Mouse (Mus musculus) ZHBTc4 (cell line): ENCODE measurements around the gene 4930402H24Rik.

Source experiments
- DNase-seq: peaks from one replicate; pipeline ENCODE4 v3.0.0-alpha.2; 2011; ENCODE audit warnings: low read depth, low spot score

The 4930402H24Rik gene

GRCm38 (mm10) chr2:130731855-130732254 lies 174.4 kb downstream of the 4930402H24Rik start:
- DNase-seq = no peak

- no peak for DNase-seq
These were observed 175.5 kb downstream of the 4930402H24Rik start for GRCm38 (mm10) chr2:130730746-130731145.

- DNase-seq = no peak
These were observed 177.2 kb downstream of the 4930402H24Rik start for GRCm38 (mm10) chr2:130728906-130729585.

GRCm38 (mm10) chr2:130727752-130728151 lies 178.5 kb downstream of the 4930402H24Rik start:
- no peak for DNase-seq

- DNase-seq = no peak
These were observed 181.8 kb downstream of the 4930402H24Rik start for GRCm38 (mm10) chr2:130724369-130724768.

GRCm38 (mm10) chr2:130717951-130718350 lies 188.3 kb downstream of the 4930402H24Rik start:
- no peak for DNase-seq

- no peak for DNase-seq
These were observed 199.1 kb downstream of the 4930402H24Rik start for GRCm38 (mm10) chr2:130707057-130707456.

- DNase-seq = no peak
These were observed 199.6 kb downstream of the 4930402H24Rik start for GRCm38 (mm10) chr2:130706602-130707001.

- DNase-seq = peak; percentile 34
These were observed 201.0 kb downstream of the 4930402H24Rik start for GRCm38 (mm10) chr2:130705178-130705577.

GRCm38 (mm10) chr2:130704040-130705001 lies 201.9 kb downstream of the 4930402H24Rik start:
- DNase-seq = peak; percentile 26

- no peak for DNase-seq
These were observed 208.4 kb downstream of the 4930402H24Rik start for GRCm38 (mm10) chr2:130697821-130698266.

GRCm38 (mm10) chr2:130697153-130697810 lies 208.9 kb downstream of the 4930402H24Rik start, which contains the start of gene Slc4a11:
Gene Slc4a11, minus strand, starts transcription at chr2:130697519.
- DNase-seq = peak; percentile 96

GRCm38 (mm10) chr2:130696700-130697152 lies 209.5 kb downstream of the 4930402H24Rik start:
- peak; percentile 68 for DNase-seq

GRCm38 (mm10) chr2:130693563-130693962 lies 212.6 kb downstream of the 4930402H24Rik start:
- peak; percentile 26 for DNase-seq

GRCm38 (mm10) chr2:130689011-130689410 lies 217.2 kb downstream of the 4930402H24Rik start:
- DNase-seq = no peak

GRCm38 (mm10) chr2:130685426-130685825 lies 220.8 kb downstream of the 4930402H24Rik start:
- DNase-seq = peak; percentile 50

GRCm38 (mm10) chr2:130681531-130681930 lies 224.7 kb downstream of the 4930402H24Rik start:
- no peak for DNase-seq

GRCm38 (mm10) chr2:130679899-130680298 lies 226.3 kb downstream of the 4930402H24Rik start:
- no peak for DNase-seq

GRCm38 (mm10) chr2:130679154-130679553 lies 227.1 kb downstream of the 4930402H24Rik start:
- no peak for DNase-seq

- no peak for DNase-seq
These were observed 229.0 kb downstream of the 4930402H24Rik start for GRCm38 (mm10) chr2:130677211-130677610.

GRCm38 (mm10) chr2:130667559-130667958 lies 238.6 kb downstream of the 4930402H24Rik start, which contains the start of gene Itpa:
Gene Itpa, plus strand, starts transcription at chr2:130667610.
- peak; percentile 97 for DNase-seq
